Mouse (Mus musculus): ENCODE measurements around the gene Rps10.

GRCm38 (mm10) chr17:27611519-27611884 is 25.0 kb downstream of the Rps10 start:
- no peak for TF ChIP-seq CTCF (IDR thresholded peaks at IDR 0.05; ENCODE audit: borderline replicate concordance, extremely low read depth, insufficient read depth, insufficient read length)
- no peak for TF ChIP-seq POLR2A (IDR thresholded peaks at IDR 0.05; ENCODE audit: borderline replicate concordance, extremely low read depth, insufficient read depth, insufficient read length, poor library complexity, severe bottlenecking)
